ENCODE assay signal across 8 mouse cellular contexts in the genomic region with DNA sequence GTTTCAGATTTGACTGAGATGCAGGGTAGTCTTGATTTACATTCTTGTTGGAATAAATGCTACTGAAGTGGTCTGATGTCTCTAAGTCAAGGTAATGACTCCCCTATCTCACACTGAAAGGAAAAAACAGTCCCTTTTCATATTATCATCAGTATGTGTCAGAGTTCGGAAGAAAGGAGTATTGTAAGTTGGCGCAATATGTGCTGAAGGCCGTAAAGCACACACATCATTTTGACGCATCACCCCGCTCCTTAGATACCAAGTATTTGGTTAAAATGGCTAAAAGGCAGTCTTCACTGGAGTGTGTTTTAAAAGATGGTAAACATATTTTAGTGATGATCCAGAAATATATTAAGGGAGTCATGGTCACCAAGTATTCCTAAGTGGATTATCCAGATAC. TPM values are rescaled to one million over a fixed set of nuclear protein-coding genes. Genes with fewer than 3 reads are reported as not detected.
A peak's percentile ranks its signal among the peaks of the same experiment; 100 is the strongest.
DNase-seq lines count a peak whose midpoint lies in the region; ATAC-seq and TF ChIP-seq lines count a peak whose summit lies in the region.

No protein-coding gene starts in this region.

- no peaks in the 10 kb centered on the region for H3K27me3 ChIP-seq in forebrain, embryonic 13.5 days
- no peaks in the 10 kb centered on the region for H3K27me3 ChIP-seq in intestine, postnatal 0 days (replicated peaks; ENCODE audit: control insufficient read depth, insufficient read depth, low read length)
- no peaks in the 10 kb centered on the region for H3K27me3 ChIP-seq in midbrain, postnatal 0 days (ENCODE audit: insufficient read depth, low read length)

- H3K36me3 ChIP-seq in forebrain, embryonic 13.5 days (ENCODE audit: poor library complexity, severe bottlenecking): no peaks in the 10 kb centered on the region
- H3K36me3 ChIP-seq in intestine, postnatal 0 days (ENCODE audit: control insufficient read depth, insufficient read depth): no peaks in the 10 kb centered on the region
- H3K36me3 ChIP-seq in midbrain, postnatal 0 days (ENCODE audit: insufficient read depth, low read length): no peaks in the 10 kb centered on the region

- peak overlapping the region; percentile 53 for H3K4me2 ChIP-seq in forebrain, embryonic 13.5 days
- H3K4me2 ChIP-seq in intestine, postnatal 0 days (replicated peaks; ENCODE audit: low read depth): peak overlapping the region; percentile 55; the same call in 1 of the 2 replicates
- peak overlapping the region; percentile 40 for H3K4me2 ChIP-seq in midbrain, postnatal 0 days (ENCODE audit: low read depth, low read length, poor library complexity, severe bottlenecking)

- no peak for TF ChIP-seq CTCF in layer of hippocampus, adult 2 months (conservative IDR thresholded peaks at IDR 0.05)
- TF ChIP-seq CTCF in intestine, postnatal 0 days (IDR thresholded peaks at IDR 0.05; ENCODE audit: low read depth): no peak
- TF ChIP-seq CTCF in midbrain, postnatal 0 days (IDR thresholded peaks at IDR 0.05): no peak
- TF ChIP-seq CTCF in left cerebral cortex, adult 2 months (IDR thresholded peaks at IDR 0.05): no peak

- no peaks in the 10 kb centered on the region for H3K9me3 ChIP-seq in forebrain, embryonic 13.5 days (replicated peaks)
- H3K9me3 ChIP-seq in intestine, postnatal 0 days (ENCODE audit: control insufficient read depth): no peaks in the 10 kb centered on the region
- no peaks in the 10 kb centered on the region for H3K9me3 ChIP-seq in midbrain, postnatal 0 days (ENCODE audit: low read length)

- intact Hi-C loops in left cerebral cortex, adult 2 months (cut with DNase I): loop anchor here (5.0 kb wide), 1 partner anchor 95 kb away; a partner anchor contains a TSS

- no peak for DNase-seq in layer of hippocampus, adult 2 months (ENCODE audit: low spot score in 2 of 2)
- DNase-seq in layer of hippocampus, adult 11-12 months (ENCODE audit: low spot score): no peak
- no peak for DNase-seq in midbrain, postnatal 0 days (ENCODE audit: low spot score)
- no peak for DNase-seq in thymus, adult 18-20 months
- no peak for DNase-seq in cerebellum, adult 9-10 months
- DNase-seq in left cerebral cortex, adult 2 months (ENCODE audit: extremely low spot score in 1 of 2, low spot score in 2 of 2): no peak

- 83% methylated on average over 5 of the region's 5 CpGs for WGBS in forebrain, embryonic 13.5 days
- whole genome bisulfite sequencing in intestine, postnatal 0 days: 78% methylated on average over 5 of the region's 5 CpGs
- WGBS in midbrain, postnatal 0 days: 58% methylated on average over 5 of the region's 5 CpGs

- ATAC-seq in forebrain, embryonic 13.5 days: peak; percentile 22
- ATAC-seq in intestine, postnatal 0 days: no peak
- ATAC-seq in midbrain, postnatal 0 days (ENCODE audit: low FRiP score): peak; percentile 22; the same call in 1 of the 2 replicates

- peak overlapping the region; percentile 64 for H3K9ac ChIP-seq in forebrain, embryonic 13.5 days
- no peak overlapping the region for H3K9ac ChIP-seq in intestine, postnatal 0 days (ENCODE audit: low read depth, low read length)
- peak overlapping the region; percentile 45 for H3K9ac ChIP-seq in midbrain, postnatal 0 days (replicated peaks; ENCODE audit: low read length, poor library complexity, severe bottlenecking)

- peak overlapping the region; percentile 37 for H3K4me3 ChIP-seq in layer of hippocampus, adult 2 months
- H3K4me3 ChIP-seq in forebrain, embryonic 13.5 days: no peak overlapping the region
- no peak overlapping the region for H3K4me3 ChIP-seq in intestine, postnatal 0 days (ENCODE audit: low read depth, low read length)
- H3K4me3 ChIP-seq in midbrain, postnatal 0 days (ENCODE audit: low read depth, low read length): peak overlapping the region; percentile 16; the same call in 1 of the 2 replicates
- no peak overlapping the region for H3K4me3 ChIP-seq in left cerebral cortex, adult 2 months

- H3K27ac ChIP-seq in layer of hippocampus, adult 2 months: peak overlapping the region; percentile 80
- peak overlapping the region; percentile 82 for H3K27ac ChIP-seq in forebrain, embryonic 13.5 days
- no peak overlapping the region for H3K27ac ChIP-seq in intestine, postnatal 0 days (ENCODE audit: low read depth, low read length)
- peak overlapping the region; percentile 86 for H3K27ac ChIP-seq in midbrain, postnatal 0 days (ENCODE audit: low read depth, low read length)
- H3K27ac ChIP-seq in left cerebral cortex, adult 2 months: no peak overlapping the region

- peaks cover 18% of the 10 kb centered on the region for H3K4me1 ChIP-seq in forebrain, embryonic 13.5 days
- no peaks in the 10 kb centered on the region for H3K4me1 ChIP-seq in intestine, postnatal 0 days (replicated peaks; ENCODE audit: control insufficient read depth, insufficient read depth, low read length)
- peaks cover 5% of the 10 kb centered on the region; the same call in 1 of the 2 replicates for H3K4me1 ChIP-seq in midbrain, postnatal 0 days (ENCODE audit: insufficient read depth, low read length)

RNA-seq across cellular contexts. Expression of a gene that starts 10.9 kb away (rescaled TPM):
- under 1 TPM; 0.32 to 0.72 TPM for total RNA-seq in layer of hippocampus, adult 2 months (2021)
- polyA plus RNA-seq in forebrain, embryonic 13.5 days (2015; fragmentation: Nextera tagmentation; extraction: Ambion mirVana): 0.19 and 0.37 TPM in 2 replicates
- polyA plus RNA-seq in intestine, postnatal 0 days (2015; fragmentation: Nextera tagmentation; extraction: Ambion mirVana): 0.14 TPM in 1 of 2 replicates, not detected in the other
- total RNA-seq in midbrain, postnatal 0 days (2014; rRNA removed): 0.57 TPM in 1 of 2 replicates, not detected in the other
- polyA plus RNA-seq in midbrain, postnatal 0 days (2015; fragmentation: Nextera tagmentation; extraction: Ambion mirVana): 0.28 and 0.31 TPM in 2 replicates
- total RNA-seq in left cerebral cortex, adult 2 months (2021): under 1 TPM; 0.23 to 0.88 TPM

Comparison
In these comparisons a context has a peak if more than half of its experiments do, and no peak if none do; other contexts are left out.
1. H3K27ac ChIP-seq: peak in layer of hippocampus, adult 2 months (single experiment), forebrain, embryonic 13.5 days (single experiment) and midbrain, postnatal 0 days (single experiment); none in intestine, postnatal 0 days (single experiment) and left cerebral cortex, adult 2 months (single experiment).
2. H3K4me3 ChIP-seq: peak in layer of hippocampus, adult 2 months (single experiment) and midbrain, postnatal 0 days (single experiment); none in forebrain, embryonic 13.5 days (single experiment), intestine, postnatal 0 days (single experiment) and left cerebral cortex, adult 2 months (single experiment).
3. Peak in every context shown above with its lines, with median percentiles within 50 percentile points of each other: H3K4me2 ChIP-seq.